Mouse (Mus musculus): Measurements from ENCODE around the gene Dpp8. TPM values are rescaled to one million over a fixed set of nuclear protein-coding genes. Genes with fewer than 3 reads are reported as not detected.

The Dpp8 gene
- 9.0 and 11.3 TPM in 2 replicates for polyA plus RNA-seq (2012)

DNA sequence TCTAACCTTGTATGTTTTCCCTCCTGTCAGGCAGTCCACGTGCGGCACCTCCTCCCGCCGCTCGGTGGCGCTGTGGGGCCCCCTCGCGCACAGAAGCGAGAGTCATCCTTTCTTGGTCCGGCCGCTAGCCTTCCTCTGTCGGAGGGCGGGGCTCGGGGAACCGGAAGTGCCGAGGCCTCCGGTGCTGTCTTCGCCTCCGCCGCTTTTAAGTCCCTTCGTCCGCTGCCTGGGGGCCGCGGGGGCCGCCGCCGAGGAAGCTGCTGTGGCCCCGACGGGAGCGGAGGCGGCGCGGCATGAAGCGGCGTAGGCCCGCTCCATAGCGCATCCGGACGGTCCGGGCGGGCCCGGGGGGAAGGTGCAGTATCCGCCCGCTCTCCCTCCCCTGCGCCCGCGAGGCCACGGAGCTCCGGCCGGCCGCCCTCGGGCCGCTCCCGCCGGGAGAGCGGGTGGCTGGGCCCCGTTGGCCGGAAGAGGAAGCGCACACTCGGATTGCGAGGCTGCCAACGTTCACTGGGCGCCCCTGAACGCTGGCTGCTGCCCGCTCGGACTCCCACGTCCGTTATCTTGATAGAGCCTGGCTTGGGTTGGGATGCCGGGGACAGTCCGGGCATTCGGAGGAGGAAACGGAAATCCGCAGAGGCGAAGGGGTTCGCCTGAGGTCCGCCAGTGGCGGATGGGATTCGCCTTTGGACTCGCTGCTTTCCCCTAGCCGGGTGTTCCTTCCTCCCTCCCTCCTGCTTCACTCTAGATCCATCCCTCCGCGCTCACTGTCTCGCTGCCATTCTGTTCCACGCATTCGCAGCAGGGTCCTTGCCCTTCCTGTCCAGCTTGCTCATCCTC lies at the start of gene Dpp8:
Gene Dpp8 (plus strand): TSS at position 146 of the 840 bp plus-strand sequence.

DNA sequence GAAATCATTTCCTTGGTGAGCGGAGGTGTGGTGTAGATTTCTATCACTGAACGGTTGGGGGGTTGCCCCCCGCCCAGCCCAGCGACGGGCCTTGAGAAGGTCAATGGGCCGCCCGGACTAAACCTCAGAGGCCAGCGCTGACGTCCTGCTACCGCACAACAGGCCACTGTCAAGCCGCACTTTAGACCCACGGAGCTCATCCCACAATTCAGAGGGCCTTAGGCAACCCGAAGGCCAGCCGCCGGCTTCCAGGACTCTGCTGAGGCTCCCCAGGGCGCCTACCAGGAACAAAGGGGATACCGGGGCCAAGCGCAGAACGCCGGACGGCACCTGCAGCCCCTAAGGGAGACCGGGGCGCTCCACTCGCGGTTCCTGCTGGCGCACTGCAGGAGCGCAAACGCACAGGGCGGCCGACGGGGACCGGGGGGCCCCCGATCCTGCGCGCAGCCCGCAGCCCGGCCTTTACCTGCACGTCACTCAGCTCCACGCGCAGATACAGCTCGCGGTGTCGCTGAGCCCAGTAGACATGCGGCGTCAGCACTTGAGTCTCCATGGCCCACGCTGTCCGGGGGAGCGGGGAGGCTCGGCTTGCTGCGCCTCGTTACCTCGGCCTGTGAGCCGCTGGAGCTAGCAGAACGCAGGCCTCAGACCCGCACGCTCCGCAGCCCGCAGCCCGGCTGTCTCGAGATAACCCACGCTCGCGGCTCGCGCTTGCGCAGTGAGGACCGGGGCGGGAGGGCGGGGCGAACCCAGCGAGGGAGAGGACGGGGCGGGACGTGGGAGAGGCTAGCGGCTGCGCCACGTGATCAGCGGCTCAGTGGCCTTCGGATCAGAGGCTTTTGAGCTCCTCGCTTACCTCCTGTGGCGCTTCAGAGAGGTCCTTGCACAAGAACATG lies 11.0 kb upstream of the Dpp8 start, which contains the start of gene Hacd3:
Gene Hacd3 (minus strand): TSS at position 703 of the 896 bp plus-strand sequence.

DNA sequence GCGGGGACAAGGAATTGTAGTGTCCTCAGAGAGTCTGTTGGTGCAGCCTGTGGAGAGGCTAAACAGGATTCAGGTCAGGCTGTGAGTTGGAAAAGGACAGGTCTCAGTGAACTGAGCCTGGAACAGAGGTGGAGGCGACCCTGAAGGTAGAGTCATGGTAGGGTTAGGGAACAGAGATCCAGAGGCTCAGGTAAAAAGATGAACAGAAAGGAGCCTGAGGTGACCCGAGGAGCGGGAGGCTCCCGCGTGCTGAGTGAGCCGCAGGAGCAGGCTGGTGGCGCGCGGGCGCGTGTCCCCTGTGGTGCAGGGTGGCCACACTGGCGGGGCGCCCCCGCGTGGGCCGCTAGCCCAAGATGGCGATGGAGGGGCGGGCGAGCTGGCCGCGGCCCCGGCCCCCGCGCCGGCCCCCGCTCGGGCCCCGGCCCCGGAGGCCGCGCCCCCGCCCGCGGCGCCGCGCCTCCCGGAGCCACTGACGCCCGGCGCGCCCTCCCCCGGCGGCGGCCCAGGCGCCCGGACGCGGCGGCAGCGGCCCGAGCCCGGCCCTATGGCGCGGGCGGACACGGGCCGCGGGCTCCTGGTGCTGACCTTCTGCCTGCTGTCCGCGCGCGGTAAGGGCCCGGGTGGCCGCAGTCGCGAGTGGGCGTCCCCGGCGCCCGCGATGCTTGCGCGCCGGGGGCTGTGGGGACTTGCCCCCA lies 68.9 kb downstream of the Dpp8 start, which contains the start of gene Igdcc4:
Gene Igdcc4 (plus strand): TSS at position 496 of the 695 bp plus-strand sequence.

Other genes with a start within 250 kb of the Dpp8 start
- gene Dennd4a, start 221.1 kb upstream of the Dpp8 start, polyA plus RNA-seq (2012) = 10.6 and 16.9 TPM in 2 replicates
- gene Slc24a1, start 80.8 kb upstream of the Dpp8 start, polyA plus RNA-seq (2012) = not detected in 2 replicates
- gene Ints14, start 71.5 kb upstream of the Dpp8 start, polyA plus RNA-seq (2012) = 31.5 and 32.2 TPM in 2 replicates
- 2.8 and 3.7 TPM in 2 replicates for gene Hacd3, start 10.7 kb upstream of the Dpp8 start, polyA plus RNA-seq (2012)
- 0.59 and 1.1 TPM in 2 replicates for gene Igdcc4, start 69.1 kb downstream of the Dpp8 start, polyA plus RNA-seq (2012)
- gene Igdcc3, start 108.8 kb downstream of the Dpp8 start, polyA plus RNA-seq (2012) = not detected in 2 replicates
- gene Parp16, start 162.9 kb downstream of the Dpp8 start, polyA plus RNA-seq (2012) = 5.2 and 6.4 TPM in 2 replicates
- not detected in 2 replicates for gene Cilp, start 232.8 kb downstream of the Dpp8 start, polyA plus RNA-seq (2012)

Measured in megakaryocyte-erythroid progenitor cell, adult 5 weeks (primary cell).